Mouse (Mus musculus) megakaryocyte, embryonic 14.5 days (primary cell): ENCODE data around the gene Galns.

Experiments used
- FLI1 ChIP-seq: IDR thresholded peaks from 2 replicates; pipeline ENCODE4 v1.6.1; 2012; ENCODE audit warnings: low read length, inconsistent platforms, mixed read lengths
- GATA1 ChIP-seq: IDR thresholded peaks from 3 replicates; pipeline ENCODE4 v1.6.1; 2012; ENCODE audit warnings: mixed read lengths, low read length, inconsistent platforms, borderline replicate concordance

DNA sequence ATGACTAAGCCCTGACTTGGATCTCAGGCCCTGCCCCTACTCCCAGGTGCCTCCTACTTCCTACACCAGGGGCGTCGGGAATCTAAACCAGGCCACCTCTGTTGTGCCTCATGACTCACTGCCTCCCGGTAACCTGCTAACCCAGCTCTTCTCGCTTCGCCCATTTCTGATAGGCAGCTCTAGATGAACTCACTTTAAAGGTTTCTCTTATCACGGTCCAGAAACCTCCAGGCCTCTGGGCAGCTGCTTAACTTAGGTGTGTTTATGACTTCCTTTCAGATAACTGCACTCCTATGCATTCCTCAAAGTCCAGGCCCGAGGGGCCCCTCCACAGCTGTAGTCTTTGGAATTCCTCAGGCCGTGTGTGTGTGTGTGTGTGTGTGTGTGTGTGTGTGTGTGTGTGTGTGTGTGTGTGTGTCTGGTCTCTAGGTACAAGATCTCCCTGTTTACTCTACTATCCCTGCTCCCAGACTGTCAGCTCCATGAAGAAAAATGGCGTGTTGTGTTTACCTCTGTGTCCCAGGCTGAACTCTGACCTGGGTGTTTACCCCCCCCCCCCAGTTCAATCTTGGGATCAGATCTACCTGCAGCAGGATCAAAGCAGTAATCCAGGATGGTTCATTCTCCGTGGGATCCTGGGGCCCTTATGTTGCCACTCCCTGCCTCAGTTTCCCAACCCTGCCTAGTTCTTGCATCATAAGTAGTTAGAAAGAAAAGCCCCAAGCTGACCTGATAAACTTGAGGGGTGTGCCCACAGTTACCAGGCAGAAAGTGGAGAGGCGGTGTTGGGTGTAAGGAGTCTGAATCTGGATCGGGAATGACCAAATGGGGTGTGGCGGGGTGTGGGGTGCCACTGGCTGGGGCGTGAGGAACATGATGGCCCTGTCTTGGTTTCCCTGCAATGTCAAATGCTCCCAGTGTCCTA, 24.9 kb upstream of the Galns start:
- no peak for TF ChIP-seq GATA1
- no peak for TF ChIP-seq FLI1
